15 mouse cellular contexts compared by ENCODE assay signal in the genomic region with DNA sequence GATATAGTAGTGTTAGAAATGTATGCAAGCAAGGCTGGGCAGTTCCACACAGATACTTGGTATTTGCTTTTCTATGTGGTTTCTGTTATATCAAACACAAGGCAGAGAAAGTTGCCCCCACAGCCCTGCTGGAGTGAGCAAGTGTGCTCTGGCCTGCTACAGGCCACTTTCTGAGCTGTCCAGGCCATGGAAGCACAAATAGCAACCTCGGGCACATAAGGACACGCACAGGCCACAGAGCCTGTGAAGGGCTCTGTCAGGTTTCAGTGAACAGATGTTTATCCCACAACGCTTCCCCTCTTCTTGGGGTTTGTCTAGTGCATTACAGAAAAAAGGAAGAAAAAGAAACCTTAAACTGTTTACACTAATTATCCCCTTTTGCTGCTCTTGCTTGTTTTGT.
DNase-seq lines count a peak whose midpoint lies in the region; ATAC-seq and TF ChIP-seq lines count a peak whose summit lies in the region.
"Had no signal": no experiment of that assay in that cellular context is flagged by ENCODE, and none has a peak within 500 bp of the region (broad histone marks: within the 10 kb centered on the region; RNA-seq: fewer than 3 reads in every experiment).

No protein-coding gene starts in this region.

- intact Hi-C loops in heart, postnatal 25 days (cut with DNase I): no loop called here

- H3K4me3 ChIP-seq in heart, embryonic 13.5 days: no peak overlapping the region
- H3K4me3 ChIP-seq in embryonic fibroblast, embryonic 13.5 days (ENCODE audit: insufficient read depth, low read length): no peak overlapping the region
- H3K4me3 ChIP-seq in limb, embryonic 14.5 days (replicated peaks; ENCODE audit: low read length): no peak overlapping the region
- H3K4me3 ChIP-seq: forebrain, embryonic 10.5 days had no signal

- no peak for TF ChIP-seq CTCF in embryonic fibroblast, embryonic 13.5 days (IDR thresholded peaks at IDR 0.05; ENCODE audit: borderline replicate concordance, insufficient read depth, low read length)

- H3K4me1 ChIP-seq in heart, embryonic 13.5 days: peaks cover 51% of the 10 kb centered on the region
- peaks cover 20% of the 10 kb centered on the region for H3K4me1 ChIP-seq in embryonic fibroblast, embryonic 13.5 days (ENCODE audit: control insufficient read depth, insufficient read depth, low read length)
- H3K4me1 ChIP-seq in limb, embryonic 14.5 days (ENCODE audit: control insufficient read depth, insufficient read depth, low read length): peaks cover 6% of the 10 kb centered on the region

- H3K4me2 ChIP-seq in heart, embryonic 13.5 days: no peak overlapping the region
- no peak overlapping the region for H3K4me2 ChIP-seq in limb, embryonic 14.5 days (replicated peaks; ENCODE audit: low read depth, low read length, severe bottlenecking)

- no peak for ATAC-seq in heart, embryonic 13.5 days (ENCODE audit: extremely low read depth, insufficient number of reproducible peaks, low FRiP score, low TSS enrichment)
- 0 out of 2 replicates have a peak, but pooled peaks have one; percentile 36 for ATAC-seq in common myeloid progenitor, adult 5-6 weeks (replicated peaks; ENCODE audit: low read depth, poor library complexity, severe bottlenecking)
- ATAC-seq in limb, embryonic 14.5 days (ENCODE audit: low FRiP score, low read depth): no peak
- ATAC-seq: CD4-positive, CD25-positive, alpha-beta regulatory T cell, adult 4 months; lung, postnatal 0 days had no signal

- TF ChIP-seq POLR2A in embryonic fibroblast, embryonic 13.5 days (IDR thresholded peaks at IDR 0.05; ENCODE audit: low read depth, low read length): no peak
- TF ChIP-seq POLR2A in limb, embryonic 14.5 days (IDR thresholded peaks at IDR 0.05; ENCODE audit: borderline replicate concordance, extremely low read depth, insufficient read depth, insufficient read length): no peak

- H3K9ac ChIP-seq in heart, embryonic 13.5 days: no peak overlapping the region
- no peak overlapping the region for H3K9ac ChIP-seq in limb, embryonic 14.5 days (ENCODE audit: low read depth, low read length, severe bottlenecking)
- H3K9ac ChIP-seq: liver, embryonic 14.5 days had no signal

- no peaks in the 10 kb centered on the region for H3K27me3 ChIP-seq in heart, embryonic 13.5 days (replicated peaks)
- H3K27me3 ChIP-seq in limb, embryonic 14.5 days (ENCODE audit: control insufficient read depth, insufficient read depth, low read length): no peaks in the 10 kb centered on the region

- no peak for DNase-seq in heart, postnatal 25 days (ENCODE audit: low spot score)
- DNase-seq in limb, embryonic 14.5 days (ENCODE audit: low spot score): no peak
- DNase-seq in kidney, postnatal 25 days: no peak
- DNase-seq in kidney, adult 9 months: no peak
- DNase-seq in right cerebral cortex, postnatal 25 days: no peak
- DNase-seq: adrenal gland, postnatal 25 days; cerebellum, adult 9-10 months; layer of hippocampus, adult 9-11 months had no signal

- H3K27ac ChIP-seq in heart, embryonic 13.5 days (replicated peaks): 0 out of 2 replicates have a peak overlapping the region, but pooled peaks have one; percentile 4
- H3K27ac ChIP-seq in embryonic fibroblast, embryonic 13.5 days (ENCODE audit: insufficient read depth, low read length): peak overlapping the region; percentile 49; the same call in 1 of the 2 replicates
- H3K27ac ChIP-seq in limb, embryonic 14.5 days (replicated peaks; ENCODE audit: low read depth, low read length): peak overlapping the region; percentile 48
- H3K27ac ChIP-seq: forebrain, embryonic 10.5 days; liver, embryonic 14.5 days had no signal

- no peaks in the 10 kb centered on the region for H3K9me3 ChIP-seq in heart, embryonic 13.5 days
- no peaks in the 10 kb centered on the region for H3K9me3 ChIP-seq in limb, embryonic 14.5 days (ENCODE audit: control insufficient read depth, low read length)
- H3K9me3 ChIP-seq: forebrain, embryonic 10.5 days had no signal

- no peaks in the 10 kb centered on the region for H3K36me3 ChIP-seq in heart, embryonic 13.5 days
- H3K36me3 ChIP-seq in limb, embryonic 14.5 days (ENCODE audit: control insufficient read depth, insufficient read depth, low read length): no peaks in the 10 kb centered on the region
- H3K36me3 ChIP-seq: forebrain, embryonic 10.5 days had no signal

- 59% methylated on average over 3 of the region's 3 CpGs for WGBS in heart, embryonic 13.5 days
- 58% methylated on average over 3 of the region's 3 CpGs for WGBS in limb, embryonic 14.5 days
